Mouse (Mus musculus) small intestine, adult 2 months (tissue): Measurements from ENCODE around the gene Zfp386.

ENCODE experiments used
- CTCF ChIP-seq: fragments of 200-500 bp; IDR thresholded peaks from 2 replicates; pipeline ENCODE4 v1.5.1; 2012; ENCODE audit warnings: low read depth, mild to moderate bottlenecking, control low read depth, inconsistent platforms, low read length, moderate library complexity, mixed read lengths; ENCODE audit not compliant: insufficient replicate concordance, insufficient read length; ENCODE audit errors: extremely low read depth
- POLR2A ChIP-seq: fragments of 200-500 bp; IDR thresholded peaks from 2 replicates; pipeline ENCODE4 v1.6.1; 2012; ENCODE audit warnings: low read depth, mild to moderate bottlenecking, control low read depth, inconsistent platforms, low read length, moderate library complexity

- no peak for TF ChIP-seq CTCF
- no peak for TF ChIP-seq POLR2A
These were observed 36.8 kb downstream of the Zfp386 start for GRCm38 (mm10) chr12:116084294-116084693.
